Mouse (Mus musculus): ENCODE results near the gene Ptx4. TPM values are rescaled to one million over a fixed set of nuclear protein-coding genes. Genes with fewer than 3 reads are reported as not detected.

The Ptx4 gene
- 0.07 and 0.10 TPM in 2 replicates for polyA plus RNA-seq (2012; rRNA removed)

DNA sequence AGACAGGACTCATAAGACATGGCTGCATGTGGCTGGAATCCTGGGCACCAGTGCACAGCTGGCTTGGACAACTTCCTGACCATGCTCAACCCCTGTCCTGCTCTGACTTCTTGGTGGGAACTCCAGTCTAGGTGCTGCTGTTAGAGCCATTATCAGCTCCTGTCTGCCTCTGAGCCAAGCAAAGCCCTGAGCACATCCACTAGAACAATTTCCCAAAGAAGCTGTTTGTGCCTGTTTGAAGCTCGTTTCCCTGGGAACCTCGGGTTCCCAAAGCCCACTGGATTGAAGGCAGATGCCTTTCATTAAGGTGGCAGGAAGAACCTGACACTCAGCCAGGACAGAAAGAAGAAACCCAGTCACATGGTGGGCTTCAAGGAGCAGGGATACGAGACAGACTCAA lies at the start of gene Ptx4:
TSS of gene Ptx4 (plus strand) at position 355 of the 400 bp plus-strand sequence.
- 31% methylated on average over 3 of the region's 3 CpGs for WGBS
- no peak for DNase-seq (ENCODE audit: low read depth, low spot score)

- WGBS: 82% methylated on average over 4 of the region's 4 CpGs
- no peak for DNase-seq (ENCODE audit: low read depth, low spot score)
These were observed 43.7 kb upstream of the Ptx4 start for GRCm38 (mm10) chr17:25076906-25077305.

DNA sequence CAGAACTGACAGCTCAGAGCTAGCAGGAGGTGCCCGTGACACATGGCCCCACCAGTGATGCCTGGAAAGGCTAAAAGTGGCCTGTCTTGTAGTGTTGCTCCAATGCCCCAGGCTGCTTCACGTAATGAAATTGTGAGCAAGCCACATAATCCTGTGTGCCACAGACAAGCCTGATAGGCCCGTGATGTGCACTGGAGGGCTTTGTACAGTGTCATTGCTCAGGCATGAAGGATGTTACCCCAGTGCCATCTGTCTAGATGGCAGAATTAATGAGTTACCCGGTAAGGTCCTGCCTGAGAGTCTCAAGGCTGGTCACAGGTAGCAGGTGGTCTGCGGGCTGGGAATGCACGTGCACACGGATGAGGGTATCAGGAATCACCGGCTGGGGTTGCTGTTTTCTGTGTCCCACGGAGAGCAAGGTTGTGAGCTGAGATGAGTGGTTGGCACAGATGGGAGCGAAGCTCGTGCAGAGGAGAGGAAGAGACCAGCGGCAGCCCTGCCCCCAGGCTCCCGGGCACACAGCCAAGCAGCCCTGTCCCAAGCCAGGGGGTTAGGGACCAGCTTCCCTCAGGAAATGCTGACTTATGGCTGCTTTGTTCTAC lies 42.7 kb upstream of the Ptx4 start:
- WGBS: 61% methylated on average over 13 of the region's 13 CpGs
- DNase-seq (ENCODE audit: low read depth, low spot score): no peak

GRCm38 (mm10) chr17:25080210-25080609 lies 40.4 kb upstream of the Ptx4 start:
- 78% methylated on average over 13 of the region's 13 CpGs for whole genome bisulfite sequencing

DNA sequence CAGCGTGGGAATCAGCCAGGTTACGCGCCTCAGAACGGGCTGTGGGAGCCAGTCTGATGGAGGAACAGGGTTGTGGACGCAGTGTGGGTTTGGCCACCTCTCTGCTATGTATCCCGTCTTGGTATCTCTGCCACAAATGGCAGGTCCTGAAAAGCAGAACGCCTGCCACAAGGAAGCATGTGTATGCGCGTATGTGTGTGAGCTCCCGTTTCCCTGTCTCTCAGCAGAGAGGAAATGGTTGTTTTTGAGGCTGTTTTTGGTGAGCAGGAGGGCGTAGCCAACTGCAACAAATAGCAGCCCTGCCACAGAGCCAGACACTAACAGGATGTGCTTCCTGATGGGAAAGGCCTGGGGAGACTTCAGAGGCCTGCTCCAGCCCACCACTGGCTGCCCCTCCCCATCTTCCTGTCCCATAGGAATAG lies 39.6 kb upstream of the Ptx4 start:
- 71% methylated on average over 11 of the region's 11 CpGs for WGBS
- DNase-seq (ENCODE audit: low read depth, low spot score): no peak

More at GRCm38 (mm10) chr17:25080210-25080609, 40.4 kb upstream of the Ptx4 start:
- no peak for DNase-seq (ENCODE audit: low read depth, low spot score)

GRCm38 (mm10) chr17:25082081-25082847 lies 38.3 kb upstream of the Ptx4 start:
- peak; percentile 27 for DNase-seq (ENCODE audit: low read depth, low spot score)
- 38% methylated on average over 14 of the region's 14 CpGs for WGBS

GRCm38 (mm10) chr17:25082887-25083286 lies 37.7 kb upstream of the Ptx4 start:
- WGBS: 58% methylated on average over 3 of the region's 3 CpGs
- no peak for DNase-seq (ENCODE audit: low read depth, low spot score)

GRCm38 (mm10) chr17:25083444-25083931 lies 37.1 kb upstream of the Ptx4 start, which contains the start of gene Tmem204:
TSS of gene Tmem204 (minus strand) at chr17:25083591.
- no peak for DNase-seq (ENCODE audit: low read depth, low spot score)
- WGBS: 58% methylated on average over 7 of the region's 7 CpGs

DNA sequence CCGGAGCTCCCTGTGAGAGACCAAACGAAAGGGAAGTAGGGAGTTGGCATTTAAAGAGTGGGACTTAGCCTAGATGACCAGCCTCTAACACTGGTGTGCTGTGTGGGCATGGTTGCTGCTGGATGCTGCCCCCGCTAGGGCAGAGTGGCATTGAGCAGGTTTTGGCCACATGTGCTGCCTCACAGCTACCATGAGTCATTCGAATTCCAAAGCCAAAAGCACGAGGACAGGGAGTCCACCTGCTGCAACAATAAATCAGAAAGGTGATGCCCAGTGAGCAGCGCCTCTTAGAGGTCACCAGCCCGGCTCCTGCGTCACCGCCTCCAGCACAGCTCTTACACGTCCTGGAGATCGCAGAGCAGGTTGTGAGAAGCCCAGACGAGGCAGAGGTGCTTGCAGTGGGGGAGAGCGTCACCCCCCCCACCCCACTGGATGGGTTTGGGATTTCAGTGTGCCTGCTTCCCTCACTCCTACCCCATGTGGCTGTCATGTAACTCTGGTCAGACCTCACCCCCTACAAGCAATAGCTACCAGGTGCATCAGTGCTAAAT lies 35.6 kb upstream of the Ptx4 start:
- 77% methylated on average over 13 of the region's 13 CpGs for WGBS

DNA sequence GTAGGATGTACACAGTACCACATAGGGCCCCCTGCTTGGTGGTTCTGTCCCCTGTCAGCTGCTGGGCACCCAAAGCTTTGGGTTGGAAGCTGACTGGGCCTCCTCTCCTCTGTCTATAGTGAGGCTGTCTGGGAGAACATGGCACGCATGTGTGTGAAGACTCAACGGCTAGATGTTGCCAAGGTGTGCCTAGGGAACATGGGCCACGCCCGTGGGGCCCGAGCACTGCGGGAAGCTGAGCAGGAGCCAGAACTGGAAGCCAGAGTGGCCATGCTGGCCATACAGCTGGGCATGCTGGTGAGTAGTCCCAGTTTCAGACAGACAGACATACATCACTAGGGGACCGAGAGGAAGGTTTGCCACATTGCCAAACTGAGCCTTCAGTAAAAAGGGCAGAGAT lies 33.8 kb upstream of the Ptx4 start:
- 54% methylated on average over 7 of the region's 7 CpGs for WGBS
- no peak for DNase-seq (ENCODE audit: low read depth, low spot score)

More for the DNA sequence above, 35.6 kb upstream of the Ptx4 start:
- DNase-seq (ENCODE audit: low read depth, low spot score): no peak

DNA sequence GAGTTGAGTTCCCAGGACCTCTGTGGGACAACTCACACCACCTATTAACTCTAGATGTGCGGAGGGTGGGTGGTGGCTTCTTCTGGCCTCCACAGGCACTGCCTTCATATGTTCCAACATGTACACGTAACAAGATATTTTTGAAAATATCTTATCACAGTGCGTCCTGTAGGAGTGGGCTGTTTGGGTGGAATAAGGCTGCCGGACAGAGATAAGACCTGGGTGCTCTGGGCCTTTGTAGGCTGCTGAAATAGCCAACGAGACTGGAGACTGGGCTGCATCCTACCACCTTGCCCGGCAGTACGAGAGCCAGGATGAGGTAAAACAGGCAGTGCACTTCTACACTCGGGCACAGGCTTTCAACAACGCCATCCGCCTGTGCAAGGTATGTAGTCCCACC lies 31.4 kb upstream of the Ptx4 start:
- DNase-seq (ENCODE audit: low read depth, low spot score): no peak
- WGBS: 95% methylated on average over 10 of the region's 10 CpGs

GRCm38 (mm10) chr17:25090450-25090849 lies 30.1 kb upstream of the Ptx4 start:
- WGBS: 88% methylated on average over 10 of the region's 10 CpGs

DNA sequence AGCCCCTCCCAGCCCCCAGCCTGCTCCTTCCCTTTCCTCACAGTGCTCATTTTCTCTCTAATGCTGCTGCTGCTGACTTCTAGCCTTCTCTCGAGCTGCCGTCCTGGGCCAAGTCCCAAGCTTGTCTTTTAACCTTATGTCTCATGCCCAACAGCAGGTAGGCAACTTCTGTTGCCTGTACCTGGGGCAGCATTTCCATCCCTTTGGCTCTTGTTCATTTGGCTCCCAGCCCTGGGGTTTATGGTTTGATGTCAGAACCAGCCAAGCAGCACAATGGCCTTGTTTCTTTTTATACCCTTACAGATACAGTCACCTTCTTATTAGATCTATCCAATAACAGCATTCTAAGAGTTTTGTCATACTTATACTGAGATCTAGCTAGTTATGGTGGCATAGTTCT lies 24.3 kb upstream of the Ptx4 start:
- WGBS: 41% methylated on average over 2 of the region's 2 CpGs
- no peak for DNase-seq (ENCODE audit: low read depth, low spot score)

More at GRCm38 (mm10) chr17:25090450-25090849, 30.1 kb upstream of the Ptx4 start:
- DNase-seq (ENCODE audit: low read depth, low spot score): no peak

DNA sequence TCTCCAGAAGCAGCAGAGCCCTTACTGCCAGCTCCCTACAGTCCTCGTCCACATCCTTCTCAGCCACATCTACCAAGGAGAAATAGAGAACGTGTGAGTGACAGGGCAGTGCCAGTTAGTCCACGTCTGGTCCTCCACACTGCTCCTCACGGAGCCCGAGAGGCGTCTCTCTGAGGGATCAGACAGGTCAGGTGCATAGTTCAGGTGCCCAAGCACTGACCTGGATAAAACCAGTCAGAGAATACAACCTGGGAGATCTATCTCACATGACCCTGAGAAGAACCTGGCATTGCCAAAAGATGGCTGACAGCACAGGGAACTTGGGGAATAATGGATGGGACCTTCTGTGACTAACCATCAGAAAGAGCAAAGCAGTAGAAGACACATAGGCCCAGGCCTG lies 20.5 kb upstream of the Ptx4 start:
- WGBS: 93% methylated on average over 6 of the region's 6 CpGs
- DNase-seq (ENCODE audit: low read depth, low spot score): no peak

GRCm38 (mm10) chr17:25101338-25101737 lies 19.2 kb upstream of the Ptx4 start:
- no peak for DNase-seq (ENCODE audit: low read depth, low spot score)
- 86% methylated on average over 11 of the region's 11 CpGs for WGBS

DNA sequence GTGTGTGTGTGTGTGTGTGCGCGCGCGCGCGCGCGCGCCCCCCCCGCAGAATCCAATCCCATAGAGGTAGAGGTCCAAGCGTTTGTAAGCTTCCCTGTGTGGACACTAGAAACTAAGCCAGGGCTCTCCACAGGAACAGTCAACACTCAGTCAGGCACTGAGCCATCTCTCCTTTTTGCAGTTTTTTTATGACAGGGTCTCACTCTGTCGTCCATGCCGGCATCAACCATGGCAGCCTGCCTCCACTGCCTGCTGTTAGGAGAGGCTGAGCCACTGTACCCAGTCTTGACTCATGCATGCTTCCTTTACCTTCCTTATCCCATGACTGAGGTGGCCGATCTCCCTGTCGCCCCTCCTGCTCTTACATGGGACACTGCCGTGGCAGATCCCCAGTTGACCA lies 12.8 kb upstream of the Ptx4 start:
- DNase-seq (ENCODE audit: low read depth, low spot score): no peak
- whole genome bisulfite sequencing: 93% methylated on average over 16 of the region's 16 CpGs

DNA sequence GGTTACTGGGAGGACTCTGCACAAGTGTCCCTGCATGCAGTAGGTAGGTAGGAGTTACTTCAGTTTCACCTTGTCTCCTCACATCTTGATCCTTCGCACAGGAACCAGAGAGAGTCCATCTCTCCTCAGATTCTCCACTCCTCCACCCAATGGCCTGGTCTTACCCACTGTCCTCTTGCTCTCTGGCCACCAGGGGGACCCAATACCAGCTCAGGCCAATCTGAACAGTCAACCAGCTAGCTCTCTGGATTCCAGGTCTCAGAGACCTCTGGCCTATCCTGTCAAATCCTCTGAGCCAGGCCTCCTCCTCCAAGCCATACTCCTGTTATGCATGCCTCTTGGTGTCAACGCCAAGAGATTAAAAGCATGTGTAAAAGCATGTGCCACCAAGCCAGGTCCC lies 11.0 kb upstream of the Ptx4 start:
- DNase-seq (ENCODE audit: low read depth, low spot score): peak; percentile 16
- 74% methylated on average over 2 of the region's 2 CpGs for WGBS

- 93% methylated on average over 6 of the region's 6 CpGs for WGBS
- no peak for DNase-seq (ENCODE audit: low read depth, low spot score)
These were observed 10.0 kb upstream of the Ptx4 start for GRCm38 (mm10) chr17:25110590-25110989.

DNA sequence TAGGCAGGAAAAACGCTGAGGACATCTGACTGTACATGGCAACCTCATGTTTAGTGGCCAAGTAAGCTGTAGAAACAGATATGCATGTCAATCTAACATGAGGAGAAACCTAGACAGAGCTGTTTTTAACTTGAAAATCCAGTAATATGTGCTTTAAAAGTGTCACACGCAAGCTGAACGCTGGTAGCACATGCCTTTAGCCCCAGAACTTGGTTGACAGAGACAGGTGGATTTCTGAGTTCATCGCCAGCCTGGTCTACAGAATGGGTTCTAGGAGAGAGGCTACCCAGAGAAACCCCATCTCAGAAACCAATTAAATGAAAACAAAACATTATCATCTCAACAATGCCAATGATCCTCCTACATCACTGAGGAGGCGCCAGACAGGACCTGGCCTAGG lies 9.3 kb upstream of the Ptx4 start:
- 87% methylated on average over 5 of the region's 5 CpGs for WGBS
- DNase-seq (ENCODE audit: low read depth, low spot score): no peak

DNA sequence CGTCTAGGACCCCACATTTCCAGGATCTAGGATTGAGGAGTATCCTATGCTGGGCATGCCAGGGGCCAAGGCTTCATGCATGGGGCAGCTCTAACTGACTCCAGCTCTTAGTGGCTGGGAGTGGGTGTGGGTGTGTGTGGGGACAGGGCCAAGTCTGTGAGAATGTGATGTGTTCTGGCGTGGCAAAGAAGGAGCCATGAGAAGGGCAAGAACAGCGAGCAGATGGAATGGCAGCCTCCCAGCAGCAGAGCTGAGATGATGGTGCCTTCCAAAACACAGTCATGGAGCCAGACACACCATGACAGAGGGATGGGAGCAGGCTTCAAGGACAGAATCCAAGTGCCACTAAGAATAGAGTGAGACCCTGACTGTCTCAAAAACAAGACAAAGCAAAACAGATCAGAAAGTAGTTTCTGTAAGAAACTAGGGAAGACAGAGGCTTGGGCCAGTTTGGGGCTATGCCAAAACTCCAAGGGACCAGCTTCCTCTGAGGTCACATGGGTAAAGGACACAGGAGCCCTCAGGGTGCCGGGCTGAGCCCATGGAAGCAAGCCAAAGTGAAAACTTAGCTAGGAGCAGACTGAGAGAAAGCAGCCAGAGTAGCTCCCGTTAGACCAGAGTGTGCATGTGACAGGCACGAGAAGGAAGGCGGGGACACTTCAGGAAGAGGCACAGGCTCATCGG lies 8.7 kb upstream of the Ptx4 start:
- DNase-seq (ENCODE audit: low read depth, low spot score): no peak
- WGBS: 69% methylated on average over 8 of the region's 8 CpGs

All from large intestine, adult 2 months (tissue).